Mouse (Mus musculus): ENCODE measurements around the gene Ptbp3. TPM values are rescaled to one million over a fixed set of nuclear protein-coding genes. Genes with fewer than 3 reads are reported as not detected.

The Ptbp3 gene
- total RNA-seq, 2 experiments from 2014 or later, result 9.4 to 10.1 TPM

- DNase-seq, result no peak
Observed at GRCm38 (mm10) chr4:59441265-59441664, 107.9 kb downstream of the Ptbp3 start.

GRCm38 (mm10) chr4:59439960-59440359, 109.2 kb downstream of the Ptbp3 start:
- intact Hi-C loops (cut with DNase I), result no loop called here
- DNase-seq, result no peak

More at GRCm38 (mm10) chr4:59441265-59441664, 107.9 kb downstream of the Ptbp3 start:
- intact Hi-C loops (cut with DNase I), result no loop called here

- no peak for DNase-seq
- intact Hi-C loops (cut with DNase I), result no loop called here
Observed at GRCm38 (mm10) chr4:59439041-59439440, 110.1 kb downstream of the Ptbp3 start.

GRCm38 (mm10) chr4:59437990-59438854, 110.9 kb downstream of the Ptbp3 start, which contains the start of gene Susd1:
Gene Susd1 (minus strand): TSS chr4:59438633.
- intact Hi-C loops (cut with DNase I), result no loop called here
- peak; percentile 20 to 31 for DNase-seq

- intact Hi-C loops (cut with DNase I), result no loop called here
- no peak for DNase-seq
Observed at GRCm38 (mm10) chr4:59435951-59436350, 113.2 kb downstream of the Ptbp3 start.

- DNase-seq, result no peak
- intact Hi-C loops (cut with DNase I), result no loop called here
Observed at GRCm38 (mm10) chr4:59434039-59434438, 115.1 kb downstream of the Ptbp3 start.

GRCm38 (mm10) chr4:59429128-59429527, 120.0 kb downstream of the Ptbp3 start:
- intact Hi-C loops (cut with DNase I), result no loop called here
- no peak for DNase-seq

GRCm38 (mm10) chr4:59426429-59426828, 122.7 kb downstream of the Ptbp3 start:
- intact Hi-C loops (cut with DNase I), result no loop called here
- DNase-seq, result no peak

GRCm38 (mm10) chr4:59422808-59423207, 126.4 kb downstream of the Ptbp3 start:
- intact Hi-C loops (cut with DNase I), result no loop called here
- DNase-seq, result no peak

- no peak for DNase-seq
- intact Hi-C loops (cut with DNase I), result no loop called here
Observed at GRCm38 (mm10) chr4:59422025-59422783, 127.0 kb downstream of the Ptbp3 start.

Other genes with a start within 250 kb of the Ptbp3 start
- under 1 TPM; 0.52 to 0.71 TPM for gene Susd1, start 110.7 kb downstream of the Ptbp3 start, total RNA-seq (2021)
- 10 to 100 TPM; 55.1 to 61.0 TPM for gene Hsdl2, start 32.2 kb upstream of the Ptbp3 start, total RNA-seq (2021)
- gene E130308A19Rik, start 76.8 kb upstream of the Ptbp3 start, total RNA-seq (2021), result 1 to 10 TPM; 3.1 to 4.5 TPM